Mouse (Mus musculus) heart, embryonic 13.5 days (tissue): ENCODE results near the gene Myt1l. TPM values are rescaled to one million over a fixed set of nuclear protein-coding genes. Genes with fewer than 3 reads are reported as not detected.

Experiments
- ATAC-seq: fragments of 200-750 bp; cut with Nextera tagmentation; 2 replicates; pipeline ENCODE4 v1.8.0; 2017; ENCODE audit warnings: moderate TSS enrichment; ENCODE audit not compliant: insufficient number of reproducible peaks, low FRiP score, low TSS enrichment; ENCODE audit errors: extremely low read depth
- H3K27ac ChIP-seq: fragments of 300-500 bp; sonication (generic); replicated peaks from 2 replicates; pipeline ENCODE4 v1.5.1; 2015; ENCODE audit warnings: moderate library complexity, mild to moderate bottlenecking, inconsistent platforms
- H3K27me3 ChIP-seq: fragments of 300-500 bp; sonication (generic); replicated peaks from 2 replicates; pipeline ENCODE4 v1.6.1; 2015; ENCODE audit warnings: mild to moderate bottlenecking, inconsistent platforms
- H3K36me3 ChIP-seq: fragments of 300-500 bp; sonication (generic); 2 replicates; pipeline ENCODE4 v1.6.1; 2015; ENCODE audit warnings: mild to moderate bottlenecking, inconsistent platforms
- H3K4me1 ChIP-seq: fragments of 300-500 bp; sonication (generic); 2 replicates; pipeline ENCODE4 v1.6.1; 2015; ENCODE audit warnings: inconsistent platforms
- H3K4me2 ChIP-seq: fragments of 300-500 bp; sonication (generic); 2 replicates; pipeline ENCODE4 v1.6.1; 2015; ENCODE audit warnings: inconsistent platforms, mild to moderate bottlenecking, moderate library complexity
- H3K4me3 ChIP-seq: fragments of 300-500 bp; sonication (generic); 2 replicates; pipeline ENCODE4 v1.5.1; 2015; ENCODE audit warnings: moderate library complexity, mild to moderate bottlenecking, inconsistent platforms
- H3K9ac ChIP-seq: fragments of 300-500 bp; sonication (generic); 2 replicates; pipeline ENCODE4 v1.6.1; 2015; ENCODE audit warnings: inconsistent platforms, mild to moderate bottlenecking, moderate library complexity
- H3K9me3 ChIP-seq: fragments of 300-500 bp; sonication (generic); 2 replicates; pipeline ENCODE4 v1.6.1; 2016; ENCODE audit warnings: inconsistent platforms
- WGBS: fragments of 180-500 bp; shearing (Covaris S2); methylation state at CpG from one replicate; pipeline ENCODE4 v1.1.7; 2015; ENCODE audit warnings: mixed read lengths; 5-methylcytosine and 5-hydroxymethylcytosine counted together
- polyA plus RNA-seq: library from polyadenylated mRNA; unstranded; fragments of >200 nt; fragmentation: Nextera tagmentation; extraction: Ambion mirVana; gene quantifications from 2 replicates; pipeline ENCODE4 v1.2.1, GENCODE M21; 2015

Myt1l gene
- polyA plus RNA-seq, 1 experiment from 2014 or later = 0.25 TPM

DNA sequence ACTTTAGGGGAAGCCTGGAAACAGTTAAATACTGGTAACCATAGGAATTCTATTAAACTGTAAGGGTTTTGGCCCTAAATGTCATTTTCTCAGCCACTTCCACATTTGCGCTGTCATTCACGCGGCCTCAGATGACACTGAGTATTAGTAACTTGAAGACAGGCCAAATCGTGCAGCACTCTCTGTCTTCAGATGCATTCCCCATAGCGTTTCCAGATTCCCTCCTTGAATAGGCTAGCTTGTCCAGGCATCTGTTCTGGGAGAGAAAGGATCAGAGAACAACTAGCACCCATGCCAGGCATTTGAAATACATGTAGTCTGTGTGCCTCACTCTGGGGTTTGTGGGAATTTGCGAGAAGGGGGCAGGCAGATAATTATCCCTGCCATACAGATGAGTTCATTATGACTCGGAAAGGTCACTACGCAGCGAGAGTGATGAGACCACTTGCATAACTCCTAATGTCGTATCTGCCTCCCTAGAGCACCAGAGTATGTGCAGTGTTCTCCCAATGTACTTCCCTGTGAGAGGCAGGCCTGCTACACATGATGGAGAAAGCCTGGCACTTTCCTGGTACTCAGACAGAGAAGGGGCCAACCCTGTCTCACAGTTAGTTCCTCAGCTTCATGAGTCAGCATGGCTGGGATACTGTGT, 295.7 kb downstream of the Myt1l start:
- Histone ChIP-seq H3K36me3 (no peaks in the 10 kb centered on the region), H3K9me3 (no peaks in the 10 kb centered on the region), H3K4me2 (no peak overlapping the region), H3K27me3 (no peaks in the 10 kb centered on the region), H3K4me3 (no peak overlapping the region), H3K4me1 (no peaks in the 10 kb centered on the region), H3K27ac (no peak overlapping the region), H3K9ac (no peak overlapping the region)
- no peak for ATAC-seq
- WGBS = 71% methylated on average over 10 of the region's 10 CpGs

DNA sequence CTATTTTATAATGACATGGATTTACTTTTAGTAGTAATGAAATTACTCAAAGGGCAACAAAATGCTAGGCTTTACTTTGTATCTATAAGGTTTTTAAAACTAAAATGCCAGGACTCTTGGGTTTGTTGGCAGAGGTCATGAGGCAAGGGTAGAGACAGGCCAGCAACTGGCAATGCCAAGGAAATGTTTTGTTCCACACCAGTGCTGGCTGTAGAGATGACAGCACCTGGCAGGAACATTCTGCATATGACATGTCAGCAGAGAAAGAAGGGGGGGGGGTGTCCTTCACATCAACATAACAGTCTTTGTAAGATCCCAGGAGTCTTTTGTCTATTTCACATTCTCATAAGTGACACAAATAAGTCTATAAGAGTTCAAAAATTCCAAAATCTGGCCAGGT, 302.4 kb downstream of the Myt1l start:
- Histone ChIP-seq H3K36me3 (no peaks in the 10 kb centered on the region), H3K4me1 (no peaks in the 10 kb centered on the region), H3K4me3 (no peak overlapping the region), H3K27me3 (no peaks in the 10 kb centered on the region), H3K4me2 (no peak overlapping the region), H3K9me3 (no peaks in the 10 kb centered on the region), H3K27ac (no peak overlapping the region), H3K9ac (no peak overlapping the region)
- ATAC-seq = no peak

DNA sequence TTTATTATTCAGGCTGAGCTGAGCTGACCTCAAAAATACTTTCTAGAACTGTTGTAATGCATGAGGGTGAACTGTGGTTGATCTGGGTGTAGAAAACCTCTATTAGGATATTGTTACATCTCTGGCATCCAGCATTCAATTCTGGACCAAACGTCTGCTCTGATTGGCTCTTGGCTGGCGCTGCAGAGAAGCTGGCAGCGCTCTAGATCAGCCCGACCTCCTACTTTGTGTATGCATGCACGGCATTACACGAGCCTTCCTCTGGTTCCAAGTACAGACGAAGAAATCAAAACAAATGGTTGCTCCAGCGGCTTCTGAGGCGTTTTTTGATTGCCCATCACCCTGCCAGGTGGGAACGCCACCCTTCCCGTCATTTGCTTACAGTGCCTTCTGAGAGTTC, 303.2 kb downstream of the Myt1l start:
- H3K9ac ChIP-seq = no peak overlapping the region
- no peak for ATAC-seq
- WGBS = 71% methylated on average over 11 of the region's 11 CpGs
- H3K4me3 ChIP-seq = no peak overlapping the region
- H3K27me3 ChIP-seq = no peaks in the 10 kb centered on the region
- no peak overlapping the region for H3K27ac ChIP-seq
- H3K4me1 ChIP-seq = no peaks in the 10 kb centered on the region
- H3K9me3 ChIP-seq = no peaks in the 10 kb centered on the region
- H3K4me2 ChIP-seq = no peak overlapping the region
- no peaks in the 10 kb centered on the region for H3K36me3 ChIP-seq

DNA sequence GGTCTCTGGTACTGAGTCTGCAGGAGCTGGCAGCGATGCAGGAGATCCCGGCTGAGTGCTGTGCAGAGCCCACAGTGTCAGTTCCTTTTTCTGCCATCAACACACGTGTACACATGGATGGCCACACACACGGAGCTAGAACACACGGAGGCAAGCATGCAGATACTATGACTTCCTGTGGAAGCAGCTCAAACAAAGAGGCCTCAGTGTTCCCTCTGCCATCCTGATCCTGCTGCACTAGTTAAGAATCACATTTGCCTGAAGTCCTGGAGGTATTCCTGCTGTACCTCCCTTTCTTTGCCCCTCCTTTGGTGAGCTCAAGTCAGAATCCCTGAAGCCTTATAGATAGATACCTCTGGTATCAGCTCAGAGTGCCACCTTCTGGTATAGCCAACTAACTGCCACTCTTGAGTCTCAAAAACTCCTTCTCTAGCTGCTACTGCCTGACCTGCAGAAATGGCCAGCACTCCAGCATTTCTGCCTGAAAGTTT, 309.2 kb downstream of the Myt1l start:
- peaks cover 13% of the 10 kb centered on the region for H3K4me1 ChIP-seq
- no peaks in the 10 kb centered on the region for H3K9me3 ChIP-seq
- no peaks in the 10 kb centered on the region for H3K36me3 ChIP-seq
- 65% methylated on average over 5 of the region's 5 CpGs for whole genome bisulfite sequencing
- no peaks in the 10 kb centered on the region for H3K27me3 ChIP-seq
- no peak overlapping the region for H3K9ac ChIP-seq
- no peak overlapping the region for H3K4me2 ChIP-seq
- H3K4me3 ChIP-seq = no peak overlapping the region
- ATAC-seq = no peak
- H3K27ac ChIP-seq = no peak overlapping the region

DNA sequence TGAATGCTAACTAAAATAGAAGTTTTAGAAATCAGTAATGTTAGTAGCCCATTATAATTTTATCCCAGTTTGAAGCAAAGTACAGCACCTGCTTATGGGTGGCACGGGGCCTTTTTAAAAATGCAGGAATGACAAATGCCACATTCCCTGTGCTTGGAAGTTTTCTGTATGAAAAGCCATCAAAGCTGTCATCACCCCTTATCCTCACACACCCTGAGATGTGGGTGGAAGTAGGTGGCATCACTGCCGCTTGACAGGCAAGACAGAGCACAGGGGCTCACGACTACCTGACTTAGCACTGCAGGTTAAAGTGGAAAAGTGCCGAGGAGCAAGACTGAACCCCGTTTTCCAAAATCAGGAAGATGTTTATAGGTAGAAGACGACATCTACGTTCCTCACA, 310.2 kb downstream of the Myt1l start:
- H3K9me3 ChIP-seq = no peaks in the 10 kb centered on the region
- no peak overlapping the region for H3K4me2 ChIP-seq
- no peaks in the 10 kb centered on the region for H3K36me3 ChIP-seq
- H3K27ac ChIP-seq = no peak overlapping the region
- no peak overlapping the region for H3K9ac ChIP-seq
- H3K4me1 ChIP-seq = peaks cover 13% of the 10 kb centered on the region
- no peak overlapping the region for H3K4me3 ChIP-seq
- no peaks in the 10 kb centered on the region for H3K27me3 ChIP-seq
- WGBS = 65% methylated on average over 7 of the region's 7 CpGs
- no peak for ATAC-seq

DNA sequence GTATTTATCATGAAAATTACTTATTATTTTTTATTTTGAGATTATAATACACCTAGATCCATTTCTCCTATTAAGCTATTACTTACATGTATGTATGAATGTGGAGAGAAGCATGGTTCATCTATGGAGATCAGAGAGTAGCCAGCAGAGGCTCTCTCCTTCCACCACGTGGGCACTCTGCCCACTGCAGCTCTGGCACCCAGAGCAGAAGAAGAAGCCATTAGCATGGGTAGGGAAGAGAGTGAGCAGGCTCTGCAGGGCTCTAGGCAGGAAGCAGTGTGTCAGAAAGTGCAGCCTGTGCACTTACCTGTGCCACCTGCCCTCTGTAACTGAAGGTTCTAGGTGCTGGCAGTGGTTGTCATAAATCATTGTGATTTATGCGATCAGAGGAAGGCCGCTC, 321.8 kb downstream of the Myt1l start:
- Histone ChIP-seq H3K27me3 (no peaks in the 10 kb centered on the region), H3K36me3 (no peaks in the 10 kb centered on the region), H3K27ac (no peak overlapping the region), H3K4me2 (no peak overlapping the region), H3K4me3 (no peak overlapping the region), H3K9me3 (no peaks in the 10 kb centered on the region), H3K9ac (no peak overlapping the region), H3K4me1 (no peaks in the 10 kb centered on the region)
- no peak for ATAC-seq
- WGBS = 81% methylated on average over 3 of the region's 3 CpGs

DNA sequence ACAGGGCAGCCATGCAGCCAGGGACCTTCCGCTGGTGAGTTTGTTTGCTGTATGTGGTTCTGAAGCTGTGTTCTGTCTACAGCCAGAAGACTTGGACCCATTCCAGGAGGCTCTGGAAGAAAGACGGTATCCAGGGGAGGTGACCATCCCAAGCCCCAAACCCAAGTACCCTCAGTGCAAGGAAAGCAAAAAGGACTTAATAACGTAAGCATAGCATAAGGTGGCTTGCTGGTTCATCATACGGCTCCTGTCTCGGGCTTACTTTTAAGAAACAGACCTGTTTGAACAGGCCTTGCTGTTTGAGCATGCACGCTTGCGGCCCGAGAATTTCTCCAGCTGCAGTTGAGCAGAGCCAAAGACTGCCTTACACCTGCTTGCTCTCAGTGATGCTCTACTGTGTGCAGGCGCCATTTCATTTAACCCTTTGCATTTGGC, 326.0 kb downstream of the Myt1l start:
- H3K9ac ChIP-seq = no peak overlapping the region
- no peaks in the 10 kb centered on the region for H3K9me3 ChIP-seq
- H3K4me1 ChIP-seq = no peaks in the 10 kb centered on the region
- H3K27ac ChIP-seq = no peak overlapping the region
- no peak overlapping the region for H3K4me2 ChIP-seq
- WGBS = 79% methylated on average over 9 of the region's 9 CpGs
- no peaks in the 10 kb centered on the region for H3K36me3 ChIP-seq
- ATAC-seq = no peak
- peaks cover 4% of the 10 kb centered on the region; the same call in 1 of the 2 replicates for H3K27me3 ChIP-seq
- H3K4me3 ChIP-seq = no peak overlapping the region

DNA sequence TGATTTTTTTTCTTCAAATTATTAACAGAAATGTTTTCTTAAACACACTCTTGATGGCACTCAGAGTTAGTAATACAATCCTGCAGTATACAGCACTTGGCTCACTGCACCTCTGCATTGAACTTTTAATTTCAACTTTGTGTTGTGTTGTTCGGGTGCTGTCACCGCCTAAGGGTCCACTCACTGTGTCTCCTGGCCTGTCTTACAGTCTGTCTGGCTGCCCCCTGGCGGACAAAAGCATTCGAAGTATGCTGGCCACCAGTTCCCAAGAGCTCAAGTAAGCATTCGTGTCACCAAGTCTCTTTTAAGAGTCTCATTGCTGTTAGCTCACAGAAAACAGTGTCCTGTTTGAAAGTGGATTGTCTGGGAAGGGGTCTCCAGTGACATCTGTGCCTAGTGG, 326.8 kb downstream of the Myt1l start:
- H3K4me3 ChIP-seq = no peak overlapping the region
- H3K36me3 ChIP-seq = no peaks in the 10 kb centered on the region
- H3K4me1 ChIP-seq = no peaks in the 10 kb centered on the region
- H3K9ac ChIP-seq = no peak overlapping the region
- no peak for ATAC-seq
- H3K27me3 ChIP-seq = peaks cover 4% of the 10 kb centered on the region; the same call in 1 of the 2 replicates
- H3K9me3 ChIP-seq = no peaks in the 10 kb centered on the region
- no peak overlapping the region for H3K27ac ChIP-seq
- 25% methylated on average over 5 of the region's 5 CpGs for WGBS
- H3K4me2 ChIP-seq = no peak overlapping the region

DNA sequence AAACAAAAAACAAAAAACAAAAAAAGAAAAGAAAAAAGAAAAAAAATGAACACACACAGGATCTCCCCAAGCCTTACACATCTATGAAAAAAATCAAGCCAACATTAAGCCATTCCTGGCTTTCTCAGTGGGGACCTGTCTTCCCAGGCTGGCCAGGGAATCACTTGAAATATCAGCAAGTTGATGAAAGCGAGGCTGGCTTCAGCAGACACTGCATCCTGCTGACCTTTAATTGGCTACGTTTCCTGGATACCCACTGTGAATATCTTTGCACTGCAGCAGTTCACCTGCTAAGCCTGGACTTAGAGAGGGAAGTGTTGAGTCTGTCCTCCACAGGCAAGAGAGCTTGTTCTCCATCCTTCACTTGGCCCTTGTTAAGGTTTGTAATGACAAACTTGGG, 332.8 kb downstream of the Myt1l start:
- no peak overlapping the region for H3K27ac ChIP-seq
- no peak overlapping the region for H3K4me2 ChIP-seq
- 18% methylated on average over 2 of the region's 2 CpGs for WGBS
- peaks cover 2% of the 10 kb centered on the region; the same call in 1 of the 2 replicates for H3K27me3 ChIP-seq
- no peaks in the 10 kb centered on the region for H3K36me3 ChIP-seq
- no peaks in the 10 kb centered on the region for H3K9me3 ChIP-seq
- H3K4me1 ChIP-seq = no peaks in the 10 kb centered on the region
- no peak overlapping the region for H3K4me3 ChIP-seq
- ATAC-seq = no peak
- no peak overlapping the region for H3K9ac ChIP-seq

DNA sequence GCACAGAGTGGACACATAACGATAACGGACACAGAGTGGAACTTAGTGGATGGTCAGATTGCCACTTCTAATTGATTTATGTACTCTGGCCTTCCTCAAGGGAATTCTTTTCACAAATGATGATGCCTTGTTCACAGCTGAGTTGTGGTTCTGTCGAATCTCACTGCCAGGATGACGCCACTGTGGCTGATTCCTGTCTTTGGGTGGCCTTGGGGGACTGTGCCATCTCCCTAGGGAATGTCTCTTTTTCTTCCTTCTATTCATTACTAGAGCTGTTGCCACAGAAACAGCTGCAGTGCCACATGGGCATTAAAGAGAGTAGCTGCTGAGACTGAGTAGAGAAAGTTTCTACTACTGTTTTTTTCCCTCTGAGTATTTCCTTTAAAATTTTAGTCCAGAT, 340.1 kb downstream of the Myt1l start:
- Histone ChIP-seq H3K27me3 (no peaks in the 10 kb centered on the region), H3K4me1 (0 out of 2 replicates have a peak, but pooled peaks cover 7% of the 10 kb centered on the region), H3K9me3 (no peaks in the 10 kb centered on the region), H3K27ac (no peak overlapping the region), H3K9ac (no peak overlapping the region), H3K4me3 (no peak overlapping the region), H3K4me2 (no peak overlapping the region), H3K36me3 (no peaks in the 10 kb centered on the region)
- 69% methylated on average over 4 of the region's 4 CpGs for WGBS
- no peak for ATAC-seq

DNA sequence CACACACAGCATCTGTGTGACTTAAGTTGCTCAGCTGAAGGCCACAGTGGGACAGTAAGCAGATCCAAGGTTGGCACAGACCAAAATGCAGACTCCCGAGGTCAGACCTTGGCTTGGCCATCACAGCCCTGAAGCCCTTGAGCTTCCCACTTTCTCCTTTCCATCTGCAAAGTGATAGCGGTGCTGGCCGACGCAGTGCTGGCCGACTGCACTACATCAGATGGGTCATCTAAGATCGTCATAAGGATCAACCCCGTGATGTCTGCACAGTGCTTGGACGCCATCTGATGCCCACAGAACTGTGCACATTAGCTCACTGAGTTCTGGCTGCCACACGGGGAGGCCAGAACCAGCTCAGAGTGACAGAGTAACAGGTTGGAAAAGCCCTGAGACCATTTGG, 340.6 kb downstream of the Myt1l start:
- no peaks in the 10 kb centered on the region for H3K9me3 ChIP-seq
- H3K36me3 ChIP-seq = no peaks in the 10 kb centered on the region
- ATAC-seq = no peak
- no peak overlapping the region for H3K9ac ChIP-seq
- 80% methylated on average over 9 of the region's 9 CpGs for WGBS
- H3K4me3 ChIP-seq = no peak overlapping the region
- 0 out of 2 replicates have a peak, but pooled peaks cover 7% of the 10 kb centered on the region for H3K4me1 ChIP-seq
- no peaks in the 10 kb centered on the region for H3K27me3 ChIP-seq
- H3K4me2 ChIP-seq = no peak overlapping the region
- no peak overlapping the region for H3K27ac ChIP-seq

DNA sequence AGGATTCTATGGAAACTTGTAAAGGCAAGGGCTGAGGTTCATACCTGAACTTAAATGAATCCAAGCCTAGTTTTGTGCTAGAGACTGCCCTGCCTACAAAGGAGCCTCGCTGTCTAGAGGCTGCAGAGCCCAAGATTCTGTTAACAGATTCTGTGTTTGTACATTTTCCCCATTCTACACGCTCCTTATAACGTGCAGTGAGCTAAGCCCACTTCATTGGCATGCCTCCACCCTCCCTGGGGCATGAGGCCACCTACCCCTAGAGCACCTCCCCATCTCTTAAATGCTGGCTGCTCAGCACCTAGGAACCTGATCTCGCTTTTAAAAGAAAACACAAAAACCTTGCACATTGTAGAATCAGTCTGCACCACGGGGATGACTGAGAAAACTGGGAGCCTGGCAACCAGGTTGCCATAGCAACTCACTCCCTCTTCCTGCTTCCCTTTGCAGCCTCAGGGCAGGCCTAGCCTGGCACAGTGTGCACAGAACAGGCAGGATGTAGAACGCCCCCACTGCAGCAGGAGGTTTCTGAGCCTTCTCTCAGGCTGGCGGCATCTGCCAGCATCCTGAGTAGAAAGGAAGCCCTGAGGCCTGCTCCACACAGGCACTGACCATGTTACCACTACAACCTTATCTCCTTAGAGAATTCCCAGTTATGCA, 344.1 kb downstream of the Myt1l start:
- Histone ChIP-seq H3K4me1 (0 out of 2 replicates have a peak, but pooled peaks cover 7% of the 10 kb centered on the region), H3K9me3 (no peaks in the 10 kb centered on the region), H3K4me2 (no peak overlapping the region), H3K4me3 (no peak overlapping the region), H3K27me3 (no peaks in the 10 kb centered on the region), H3K27ac (no peak overlapping the region), H3K36me3 (no peaks in the 10 kb centered on the region), H3K9ac (no peak overlapping the region)
- WGBS = 40% methylated on average over 7 of the region's 7 CpGs
- ATAC-seq = no peak
